Comparison of ENCODE assay signal across 8 mouse cellular contexts in genomic region chr11:55416609-55417265, GRCm38 (mm10). TPM values are rescaled to one million over a fixed set of nuclear protein-coding genes. Genes with fewer than 3 reads are reported as not detected.
DNase-seq lines count a peak whose midpoint lies in the region; ATAC-seq and TF ChIP-seq lines count a peak whose summit lies in the region.

No protein-coding gene starts in this region.

- TF ChIP-seq POLR2A in small intestine, adult 2 months (IDR thresholded peaks at IDR 0.05; ENCODE audit: low read depth, low read length), result no peak

- WGBS in midbrain, embryonic 10.5 days, result 87% methylated on average over 6 of the region's 6 CpGs
- WGBS in midbrain, embryonic 14.5 days, result 78% methylated on average over 6 of the region's 6 CpGs
- 65% methylated on average over 6 of the region's 6 CpGs for WGBS in hindbrain, postnatal 0 days
- 65% methylated on average over 6 of the region's 6 CpGs for whole genome bisulfite sequencing in small intestine, adult 2 months

- no peaks in the 10 kb centered on the region for H3K27me3 ChIP-seq in midbrain, embryonic 10.5 days (ENCODE audit: low read depth, poor library complexity, severe bottlenecking)
- H3K27me3 ChIP-seq in midbrain, embryonic 14.5 days (ENCODE audit: control insufficient read depth, insufficient read depth, low read length), result 0 out of 2 replicates have a peak, but pooled peaks cover 4% of the 10 kb centered on the region
- H3K27me3 ChIP-seq in hindbrain, postnatal 0 days (ENCODE audit: insufficient read depth, low read length), result no peaks in the 10 kb centered on the region
- no peaks in the 10 kb centered on the region for H3K27me3 ChIP-seq in small intestine, adult 2 months (ENCODE audit: control insufficient read depth, insufficient read depth, low read length)

- intact Hi-C loops in gastrocnemius, adult 2 months (cut with DNase I), result no loop called here
- intact Hi-C loops in gastrocnemius, postnatal 36 days (cut with DNase I), result no loop called here

- no peak for ATAC-seq in midbrain, embryonic 14.5 days (ENCODE audit: low FRiP score, low TSS enrichment)
- no peak for ATAC-seq in hindbrain, postnatal 0 days

- peaks cover 44% of the 10 kb centered on the region for H3K4me1 ChIP-seq in midbrain, embryonic 10.5 days
- peaks cover 22% of the 10 kb centered on the region for H3K4me1 ChIP-seq in midbrain, embryonic 14.5 days (ENCODE audit: control insufficient read depth, insufficient read depth, low read length)
- peaks cover 6% of the 10 kb centered on the region; the same call in 1 of the 2 replicates for H3K4me1 ChIP-seq in hindbrain, postnatal 0 days (ENCODE audit: insufficient read depth, low read length)
- peaks cover 3% of the 10 kb centered on the region; the same call in 1 of the 2 replicates for H3K4me1 ChIP-seq in small intestine, adult 2 months (ENCODE audit: control insufficient read depth, insufficient read depth, insufficient read length, low read length)

- peak overlapping the region; percentile 97 for H3K27ac ChIP-seq in gastrocnemius, adult 2 months
- H3K27ac ChIP-seq in midbrain, embryonic 10.5 days (replicated peaks), result peak overlapping the region; percentile 92
- no peak overlapping the region for H3K27ac ChIP-seq in midbrain, embryonic 14.5 days (replicated peaks; ENCODE audit: low read depth, low read length)
- H3K27ac ChIP-seq in hindbrain, postnatal 0 days, result no peak overlapping the region
- peak overlapping the region; percentile 60 for H3K27ac ChIP-seq in small intestine, adult 2 months (ENCODE audit: insufficient read depth, low read depth, low read length)

- H3K4me3 ChIP-seq in gastrocnemius, adult 2 months, result peak overlapping the region; percentile 81
- no peak overlapping the region for H3K4me3 ChIP-seq in midbrain, embryonic 10.5 days
- no peak overlapping the region for H3K4me3 ChIP-seq in midbrain, embryonic 14.5 days (replicated peaks; ENCODE audit: low read depth, low read length)
- no peak overlapping the region for H3K4me3 ChIP-seq in hindbrain, postnatal 0 days (ENCODE audit: low read length)
- no peak overlapping the region for H3K4me3 ChIP-seq in small intestine, adult 2 months (ENCODE audit: low read depth, low read length)

- H3K36me3 ChIP-seq in midbrain, embryonic 10.5 days, result peaks cover 8% of the 10 kb centered on the region; the same call in 1 of the 2 replicates
- H3K36me3 ChIP-seq in midbrain, embryonic 14.5 days (ENCODE audit: control insufficient read depth, insufficient read depth, low read length), result no peaks in the 10 kb centered on the region
- no peaks in the 10 kb centered on the region for H3K36me3 ChIP-seq in hindbrain, postnatal 0 days (ENCODE audit: insufficient read depth, low read length)
- no peaks in the 10 kb centered on the region for H3K36me3 ChIP-seq in small intestine, adult 2 months (ENCODE audit: control insufficient read depth, insufficient read depth, low read length)

- no peak for DNase-seq in gastrocnemius, adult 2 months
- DNase-seq in gastrocnemius, postnatal 36 days, result no peak
- no peak for DNase-seq in midbrain, embryonic 10.5 days (ENCODE audit: low spot score)
- no peak for DNase-seq in midbrain, embryonic 14.5 days
- no peak for DNase-seq in hindbrain, postnatal 0 days (ENCODE audit: low spot score)
- DNase-seq in B cell, adult 2 months, result no peak
- DNase-seq in spleen, adult 18-20 months, result no peak

- H3K4me2 ChIP-seq in midbrain, embryonic 14.5 days (ENCODE audit: low read length), result no peak overlapping the region
- peak overlapping the region; percentile 61; the same call in 1 of the 2 replicates for H3K4me2 ChIP-seq in hindbrain, postnatal 0 days (ENCODE audit: low read depth, low read length)

- H3K9ac ChIP-seq in midbrain, embryonic 14.5 days (replicated peaks; ENCODE audit: low read length), result no peak overlapping the region
- H3K9ac ChIP-seq in hindbrain, postnatal 0 days (replicated peaks; ENCODE audit: low read length), result no peak overlapping the region

- TF ChIP-seq CTCF in gastrocnemius, adult 2 months (IDR thresholded peaks at IDR 0.05), result no peak
- no peak for TF ChIP-seq CTCF in hindbrain, postnatal 0 days (IDR thresholded peaks at IDR 0.05; ENCODE audit: low read depth)
- no peak for TF ChIP-seq CTCF in small intestine, adult 2 months (IDR thresholded peaks at IDR 0.05; ENCODE audit: extremely low read depth, insufficient read length, insufficient replicate concordance, low read depth, low read length)

- H3K9me3 ChIP-seq in midbrain, embryonic 10.5 days (replicated peaks), result no peaks in the 10 kb centered on the region
- H3K9me3 ChIP-seq in midbrain, embryonic 14.5 days (ENCODE audit: control insufficient read depth, low read length), result no peaks in the 10 kb centered on the region
- no peaks in the 10 kb centered on the region for H3K9me3 ChIP-seq in hindbrain, postnatal 0 days (ENCODE audit: low read length)

RNA-seq across cellular contexts. Expression of gene Sparc, which starts 6.2 kb away (rescaled TPM):
- total RNA-seq in gastrocnemius, adult 2 months (2021), result 100 to 1,000 TPM; 276 to 473 TPM
- total RNA-seq in gastrocnemius, postnatal 36 days (2021), result 100 to 1,000 TPM; 572 to 675 TPM
- 333 and 416 TPM in 2 replicates for polyA plus RNA-seq in midbrain, embryonic 10.5 days (2016; fragmentation: Nextera tagmentation; extraction: Ambion mirVana)
- polyA plus RNA-seq in midbrain, embryonic 14.5 days (2014; fragmentation: Nextera tagmentation; extraction: Ambion mirVana), result 240 and 427 TPM in 2 replicates
- 303 and 356 TPM in 2 replicates for total RNA-seq in hindbrain, postnatal 0 days (2014; rRNA removed)
- 794 and 832 TPM in 2 replicates for polyA plus RNA-seq in hindbrain, postnatal 0 days (2015; fragmentation: Nextera tagmentation; extraction: Ambion mirVana)
- 278 and 350 TPM in 2 replicates for polyA plus RNA-seq in small intestine, adult 2 months (2012; rRNA removed)

RNA-seq across cellular contexts. Expression of gene Atox1, which starts 44.3 kb away (rescaled TPM):
- total RNA-seq in gastrocnemius, adult 2 months (2021), result 10 to 100 TPM; 41.3 to 45.4 TPM
- 10 to 100 TPM; 50.4 to 56.4 TPM for total RNA-seq in gastrocnemius, postnatal 36 days (2021)
- polyA plus RNA-seq in midbrain, embryonic 10.5 days (2016; fragmentation: Nextera tagmentation; extraction: Ambion mirVana), result 229 and 231 TPM in 2 replicates
- polyA plus RNA-seq in midbrain, embryonic 14.5 days (2014; fragmentation: Nextera tagmentation; extraction: Ambion mirVana), result 244 and 294 TPM in 2 replicates
- total RNA-seq in hindbrain, postnatal 0 days (2014; rRNA removed), result 148 and 173 TPM in 2 replicates
- 304 and 319 TPM in 2 replicates for polyA plus RNA-seq in hindbrain, postnatal 0 days (2015; fragmentation: Nextera tagmentation; extraction: Ambion mirVana)
- 318 and 485 TPM in 2 replicates for polyA plus RNA-seq in small intestine, adult 2 months (2012; rRNA removed)

RNA-seq across cellular contexts. Expression of gene G3bp1, which starts 52.7 kb away (rescaled TPM):
- 10 to 100 TPM; 52.5 to 55.5 TPM for total RNA-seq in gastrocnemius, adult 2 months (2021)
- total RNA-seq in gastrocnemius, postnatal 36 days (2021), result 10 to 100 TPM; 46.1 to 48.5 TPM
- 258 and 281 TPM in 2 replicates for polyA plus RNA-seq in midbrain, embryonic 10.5 days (2016; fragmentation: Nextera tagmentation; extraction: Ambion mirVana)
- 83.6 and 125 TPM in 2 replicates for polyA plus RNA-seq in midbrain, embryonic 14.5 days (2014; fragmentation: Nextera tagmentation; extraction: Ambion mirVana)
- total RNA-seq in hindbrain, postnatal 0 days (2014; rRNA removed), result 49.0 and 50.4 TPM in 2 replicates
- polyA plus RNA-seq in hindbrain, postnatal 0 days (2015; fragmentation: Nextera tagmentation; extraction: Ambion mirVana), result 72.0 and 77.7 TPM in 2 replicates
- 5.9 and 10.4 TPM in 2 replicates for polyA plus RNA-seq in small intestine, adult 2 months (2012; rRNA removed)

Comparison
In these comparisons a context has a peak if more than half of its experiments do, and no peak if none do; other contexts are left out.
1. H3K27ac ChIP-seq: peak in gastrocnemius, adult 2 months (single experiment), midbrain, embryonic 10.5 days (single experiment) and small intestine, adult 2 months (single experiment); none in midbrain, embryonic 14.5 days (single experiment) and hindbrain, postnatal 0 days (single experiment).